In the genomic region with DNA sequence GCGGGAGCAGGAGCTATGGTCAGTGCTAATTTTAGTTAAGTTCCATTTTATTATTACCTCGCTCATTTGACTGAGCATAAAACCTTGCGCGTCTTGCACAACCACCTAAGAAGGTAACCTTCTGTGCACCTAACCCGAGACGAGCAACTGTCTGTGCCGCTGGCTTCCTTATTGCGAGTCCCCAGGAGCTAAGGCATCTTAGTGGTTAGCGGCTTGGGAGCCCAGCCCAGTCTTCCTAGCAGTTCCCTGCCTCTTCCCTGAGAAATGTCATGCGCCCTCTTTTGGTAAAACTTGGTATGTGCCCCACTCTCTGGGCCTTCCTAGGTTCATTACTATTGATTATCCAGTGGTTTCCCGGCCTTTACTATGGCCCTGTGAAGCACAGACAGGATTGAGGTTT, we compare ENCODE assay signal across 8 mouse cellular contexts. TPM values are rescaled to one million over a fixed set of nuclear protein-coding genes. Genes with fewer than 3 reads are reported as not detected.
DNase-seq lines count a peak whose midpoint lies in the region; ATAC-seq and TF ChIP-seq lines count a peak whose summit lies in the region.

No protein-coding gene starts in this region.

- H3K27ac ChIP-seq in embryonic facial prominence, embryonic 11.5 days (replicated peaks; ENCODE audit: low read depth, low read length): no peak overlapping the region
- peak overlapping the region; percentile 76 for H3K27ac ChIP-seq in intestine, postnatal 0 days (ENCODE audit: low read depth, low read length)
- no peak overlapping the region for H3K27ac ChIP-seq in midbrain, embryonic 11.5 days (ENCODE audit: low read depth, low read length)

- intact Hi-C loops in left cerebral cortex, postnatal 4 days (cut with DNase I): loop anchor here (10.0 kb wide), 1 partner anchor 213 kb away; no protein-coding TSS in a partner anchor

- no peaks in the 10 kb centered on the region for H3K9me3 ChIP-seq in embryonic facial prominence, embryonic 11.5 days (replicated peaks; ENCODE audit: control insufficient read depth, low read length)
- H3K9me3 ChIP-seq in intestine, postnatal 0 days (ENCODE audit: control insufficient read depth): no peaks in the 10 kb centered on the region
- H3K9me3 ChIP-seq in midbrain, embryonic 11.5 days (ENCODE audit: control insufficient read depth, low read length): no peaks in the 10 kb centered on the region

- peak overlapping the region; percentile 65 for H3K4me2 ChIP-seq in embryonic facial prominence, embryonic 11.5 days (ENCODE audit: low read depth, low read length)
- H3K4me2 ChIP-seq in intestine, postnatal 0 days (replicated peaks; ENCODE audit: low read depth): peak overlapping the region; percentile 88
- H3K4me2 ChIP-seq in midbrain, embryonic 11.5 days: peak overlapping the region; percentile 47

- DNase-seq in urinary bladder, postnatal 14 days (ENCODE audit: low spot score): peak; percentile 88
- DNase-seq in urinary bladder, postnatal 10 days (ENCODE audit: low spot score): no peak
- DNase-seq in embryonic facial prominence, embryonic 11.5 days (ENCODE audit: low spot score): peak; percentile 93
- peak; percentile 81 for DNase-seq in left cerebral cortex, postnatal 4 days
- peak; percentile 99 for DNase-seq in midbrain, embryonic 11.5 days (ENCODE audit: low spot score, missing footprints)
- DNase-seq in skeletal muscle tissue, adult 2 months (ENCODE audit: low read depth, low spot score): peak; percentile 85

- no peaks in the 10 kb centered on the region for H3K36me3 ChIP-seq in embryonic facial prominence, embryonic 11.5 days (replicated peaks; ENCODE audit: control insufficient read depth, insufficient read depth, low read depth, low read length)
- H3K36me3 ChIP-seq in intestine, postnatal 0 days (ENCODE audit: control insufficient read depth, insufficient read depth): peaks cover 27% of the 10 kb centered on the region
- no peaks in the 10 kb centered on the region for H3K36me3 ChIP-seq in midbrain, embryonic 11.5 days (ENCODE audit: control insufficient read depth, insufficient read depth, low read length)

- ATAC-seq in embryonic facial prominence, embryonic 11.5 days (replicated peaks; ENCODE audit: insufficient number of reproducible peaks, low FRiP score, low TSS enrichment, low read depth): no peak
- ATAC-seq in granulocyte monocyte progenitor cell, adult 5-6 weeks (replicated peaks; ENCODE audit: poor library complexity, severe bottlenecking): peak; percentile 52
- peak; percentile 63 for ATAC-seq in intestine, postnatal 0 days
- peak; percentile 15; the same call in 1 of the 2 replicates for ATAC-seq in midbrain, embryonic 11.5 days (ENCODE audit: low FRiP score)

- H3K9ac ChIP-seq in embryonic facial prominence, embryonic 11.5 days (replicated peaks; ENCODE audit: low read length): no peak overlapping the region
- peak overlapping the region; percentile 26; the same call in 1 of the 2 replicates for H3K9ac ChIP-seq in intestine, postnatal 0 days (ENCODE audit: low read depth, low read length)
- H3K9ac ChIP-seq in midbrain, embryonic 11.5 days (ENCODE audit: low read length): peak overlapping the region; percentile 31

- peak; percentile 88 for TF ChIP-seq CTCF in intestine, postnatal 0 days (IDR thresholded peaks at IDR 0.05; ENCODE audit: low read depth)

- no peaks in the 10 kb centered on the region; the same call in 1 of the 2 replicates for H3K4me1 ChIP-seq in embryonic facial prominence, embryonic 11.5 days (ENCODE audit: control insufficient read depth, insufficient read depth, low read length)
- peaks cover 6% of the 10 kb centered on the region for H3K4me1 ChIP-seq in intestine, postnatal 0 days (replicated peaks; ENCODE audit: control insufficient read depth, insufficient read depth, low read length)
- H3K4me1 ChIP-seq in midbrain, embryonic 11.5 days (ENCODE audit: control insufficient read depth, insufficient read depth, low read length): peaks cover 13% of the 10 kb centered on the region

- peak overlapping the region; percentile 25 for H3K4me3 ChIP-seq in embryonic facial prominence, embryonic 11.5 days (ENCODE audit: low read depth, low read length)
- peak overlapping the region; percentile 82 for H3K4me3 ChIP-seq in intestine, postnatal 0 days (ENCODE audit: low read depth, low read length)
- peak overlapping the region; percentile 22 for H3K4me3 ChIP-seq in midbrain, embryonic 11.5 days (ENCODE audit: low read depth, low read length)

- 1% methylated on average over 11 of the region's 11 CpGs for WGBS in embryonic facial prominence, embryonic 11.5 days
- WGBS in intestine, postnatal 0 days: under 1% methylated on average over 11 of the region's 11 CpGs
- 2% methylated on average over 11 of the region's 11 CpGs for WGBS in midbrain, embryonic 11.5 days

- H3K27me3 ChIP-seq in embryonic facial prominence, embryonic 11.5 days (ENCODE audit: control insufficient read depth, insufficient read depth, low read length): no peaks in the 10 kb centered on the region
- H3K27me3 ChIP-seq in intestine, postnatal 0 days (replicated peaks; ENCODE audit: control insufficient read depth, insufficient read depth, low read length): no peaks in the 10 kb centered on the region
- no peaks in the 10 kb centered on the region; the same call in 1 of the 2 replicates for H3K27me3 ChIP-seq in midbrain, embryonic 11.5 days (ENCODE audit: control insufficient read depth, insufficient read depth, low read length)

RNA-seq across cellular contexts. Expression of gene Pdk2, which starts 0.9 kb away (rescaled TPM):
- polyA plus RNA-seq in embryonic facial prominence, embryonic 11.5 days (2014; fragmentation: Nextera tagmentation; extraction: Ambion mirVana): 15.5 and 17.0 TPM in 2 replicates
- total RNA-seq in granulocyte monocyte progenitor cell, adult 5-6 weeks (2014; fragmentation: Nextera tagmentation): 8.5 and 9.8 TPM in 2 replicates
- 0.60 and 1.8 TPM in 2 replicates for total RNA-seq in granulocyte monocyte progenitor cell, adult 5-6 weeks (2017)
- 53.2 and 57.4 TPM in 2 replicates for polyA plus RNA-seq in intestine, postnatal 0 days (2015; fragmentation: Nextera tagmentation; extraction: Ambion mirVana)
- 10 to 100 TPM; 21.4 to 22.2 TPM for total RNA-seq in left cerebral cortex, postnatal 4 days (2021)
- 12.6 and 13.3 TPM in 2 replicates for polyA plus RNA-seq in midbrain, embryonic 11.5 days (2014; fragmentation: Nextera tagmentation; extraction: Ambion mirVana)

RNA-seq across cellular contexts. Expression of gene Samd14, which starts 32.4 kb away (rescaled TPM):
- polyA plus RNA-seq in embryonic facial prominence, embryonic 11.5 days (2014; fragmentation: Nextera tagmentation; extraction: Ambion mirVana): 31.1 and 33.9 TPM in 2 replicates
- 0.34 and 0.49 TPM in 2 replicates for total RNA-seq in granulocyte monocyte progenitor cell, adult 5-6 weeks (2014; fragmentation: Nextera tagmentation)
- 0.05 and 0.65 TPM in 2 replicates for total RNA-seq in granulocyte monocyte progenitor cell, adult 5-6 weeks (2017)
- 6.5 and 6.9 TPM in 2 replicates for polyA plus RNA-seq in intestine, postnatal 0 days (2015; fragmentation: Nextera tagmentation; extraction: Ambion mirVana)
- 100 to 1,000 TPM; 173 to 176 TPM for total RNA-seq in left cerebral cortex, postnatal 4 days (2021)
- 47.3 and 47.8 TPM in 2 replicates for polyA plus RNA-seq in midbrain, embryonic 11.5 days (2014; fragmentation: Nextera tagmentation; extraction: Ambion mirVana)

RNA-seq across cellular contexts. Expression of gene Itga3, which starts 34.5 kb away (rescaled TPM):
- polyA plus RNA-seq in embryonic facial prominence, embryonic 11.5 days (2014; fragmentation: Nextera tagmentation; extraction: Ambion mirVana): 5.1 and 6.6 TPM in 2 replicates
- not detected in 2 replicates for total RNA-seq in granulocyte monocyte progenitor cell, adult 5-6 weeks (2014; fragmentation: Nextera tagmentation)
- total RNA-seq in granulocyte monocyte progenitor cell, adult 5-6 weeks (2017): not detected in 2 replicates
- 51.3 and 57.9 TPM in 2 replicates for polyA plus RNA-seq in intestine, postnatal 0 days (2015; fragmentation: Nextera tagmentation; extraction: Ambion mirVana)
- 10 to 100 TPM; 20.3 to 20.5 TPM for total RNA-seq in left cerebral cortex, postnatal 4 days (2021)
- 2.9 and 3.0 TPM in 2 replicates for polyA plus RNA-seq in midbrain, embryonic 11.5 days (2014; fragmentation: Nextera tagmentation; extraction: Ambion mirVana)

RNA-seq across cellular contexts. Expression of gene Ppp1r9b, which starts 51.3 kb away (rescaled TPM):
- 9.9 and 10.5 TPM in 2 replicates for polyA plus RNA-seq in embryonic facial prominence, embryonic 11.5 days (2014; fragmentation: Nextera tagmentation; extraction: Ambion mirVana)
- 50.3 and 61.7 TPM in 2 replicates for total RNA-seq in granulocyte monocyte progenitor cell, adult 5-6 weeks (2014; fragmentation: Nextera tagmentation)
- total RNA-seq in granulocyte monocyte progenitor cell, adult 5-6 weeks (2017): 67.7 and 71.9 TPM in 2 replicates
- polyA plus RNA-seq in intestine, postnatal 0 days (2015; fragmentation: Nextera tagmentation; extraction: Ambion mirVana): 6.3 and 7.1 TPM in 2 replicates
- 100 to 1,000 TPM; 273 to 276 TPM for total RNA-seq in left cerebral cortex, postnatal 4 days (2021)
- 10.5 and 12.4 TPM in 2 replicates for polyA plus RNA-seq in midbrain, embryonic 11.5 days (2014; fragmentation: Nextera tagmentation; extraction: Ambion mirVana)

Comparison
In these comparisons a context has a peak if more than half of its experiments do, and no peak if none do; other contexts are left out.
1. H3K4me3 ChIP-seq: peak in every context shown above with its lines; median percentile 82 in intestine, postnatal 0 days; 25 in embryonic facial prominence, embryonic 11.5 days; 22 in midbrain, embryonic 11.5 days.